Mouse (Mus musculus): Measurements from ENCODE around the gene Nlgn2. TPM values are rescaled to one million over a fixed set of nuclear protein-coding genes. Genes with fewer than 3 reads are reported as not detected.

The Nlgn2 gene
- total and polyA plus RNA-seq, 3 experiments: 0.20 to 1.3 (median 1.1) TPM

DNA sequence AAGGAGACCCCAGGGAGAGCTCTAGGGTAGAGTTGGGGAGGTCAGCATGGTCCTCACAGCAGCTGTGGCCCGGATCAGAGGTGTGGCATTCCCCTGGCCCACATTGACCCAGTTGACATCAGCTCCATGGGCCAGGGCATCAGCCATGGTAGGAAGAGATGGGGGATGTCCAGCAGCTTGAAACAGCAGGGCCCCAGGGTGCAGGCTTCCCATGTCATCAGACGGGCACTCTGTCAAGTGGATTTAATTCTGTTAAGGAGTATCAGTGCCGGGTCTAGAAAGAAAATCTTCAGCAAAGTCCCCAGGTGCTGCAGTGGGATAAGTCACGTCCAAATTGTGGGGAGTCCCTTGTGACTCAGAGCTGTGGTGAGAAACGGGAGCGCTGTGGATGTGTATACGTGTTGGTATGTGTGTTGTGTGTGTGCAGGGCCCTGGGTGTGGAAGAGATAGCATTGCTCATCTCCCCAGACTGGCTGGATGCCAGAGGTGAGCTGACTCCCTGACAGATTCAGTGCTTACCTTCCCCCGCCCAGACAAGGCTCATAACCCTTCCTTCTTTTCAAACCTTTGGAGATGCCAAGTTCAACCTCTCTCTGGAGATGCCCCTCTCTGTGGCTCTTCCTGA is 46.1 kb upstream of the Nlgn2 start:
- in situ Hi-C loops (cut with MboI; ENCODE audit: low pct_ligation_motif_present, low pct_unique_long_range_greater_than_20kb, low sequenced_read_pairs) (loop anchor here (5.0 kb wide), 1 partner anchor 34 kb away; no protein-coding TSS in a partner anchor), dilution Hi-C loops (cut with MboI; ENCODE audit: extremely low pct_ligation_motif_present, extremely low pct_unique_long_range_greater_than_20kb, low sequenced_read_pairs) (no loop called here)
- no peaks in the 10 kb centered on the region for H3K79me2 ChIP-seq (replicated peaks; ENCODE audit: control insufficient read depth, extremely low read depth, insufficient read depth, poor library complexity, severe bottlenecking)
- H3K27me3 ChIP-seq (replicated peaks): no peaks in the 10 kb centered on the region
- H3K4me3 ChIP-seq (replicated peaks in 1 of 3; ENCODE audit: low read depth in 2 of 3, low read length in 2 of 3, poor library complexity in 1 of 3): no peak overlapping the region
- no peak overlapping the region for H3K4me2 ChIP-seq (ENCODE audit: insufficient read depth, low read depth, poor library complexity, severe bottlenecking)
- H3K9ac ChIP-seq (ENCODE audit: insufficient read depth, low read depth): no peak overlapping the region
- H3K36me3 ChIP-seq (replicated peaks in 1 of 2; ENCODE audit: control insufficient read depth in 1 of 2, insufficient read depth in 1 of 2, low read length in 1 of 2): peaks cover 21 to 83% of the 10 kb centered on the region in 2 experiments
- H3K9me3 ChIP-seq (replicated peaks; ENCODE audit: low read length): peaks cover 10% of the 10 kb centered on the region
- no peak for DNase-seq (ENCODE audit: extremely low read depth)
- TF ChIP-seq CHD2 (IDR thresholded peaks at IDR 0.05; ENCODE audit: low read length) (no peak), SIN3A (IDR thresholded peaks at IDR 0.05; ENCODE audit: low read length) (no peak), TCF12 (IDR thresholded peaks at IDR 0.05; ENCODE audit: low read depth, low read length) (no peak), HCFC1 (IDR thresholded peaks at IDR 0.05; ENCODE audit: low read depth, low read length) (no peak), UBTF (IDR thresholded peaks at IDR 0.05; ENCODE audit: low read depth, low read length) (no peak), BHLHE40 (IDR thresholded peaks at IDR 0.05; ENCODE audit: low read depth, low read length) (no peak), JUN (IDR thresholded peaks at IDR 0.05; ENCODE audit: insufficient read depth, low read depth, low read length) (no peak), CHD1 (IDR thresholded peaks at IDR 0.05; ENCODE audit: low read depth, low read length) (no peak), ETS1 (conservative IDR thresholded peaks at IDR 0.05; ENCODE audit: low read depth, low read length) (no peak), RAD21 (IDR thresholded peaks at IDR 0.05; ENCODE audit: low read depth, low read length) (no peak), CTCF (conservative IDR thresholded peaks at IDR 0.05 in 1 of 2, IDR thresholded peaks at IDR 0.05 in 1 of 2; ENCODE audit: low read depth in 2 of 2, low read length in 2 of 2) (no peak)
- peaks cover 16 to 32% of the 10 kb centered on the region in 2 experiments for H3K4me1 ChIP-seq (ENCODE audit: control insufficient read depth in 1 of 2, insufficient read depth in 2 of 2)
- no peak overlapping the region for H3K27ac ChIP-seq (ENCODE audit: insufficient read depth, low read depth)

DNA sequence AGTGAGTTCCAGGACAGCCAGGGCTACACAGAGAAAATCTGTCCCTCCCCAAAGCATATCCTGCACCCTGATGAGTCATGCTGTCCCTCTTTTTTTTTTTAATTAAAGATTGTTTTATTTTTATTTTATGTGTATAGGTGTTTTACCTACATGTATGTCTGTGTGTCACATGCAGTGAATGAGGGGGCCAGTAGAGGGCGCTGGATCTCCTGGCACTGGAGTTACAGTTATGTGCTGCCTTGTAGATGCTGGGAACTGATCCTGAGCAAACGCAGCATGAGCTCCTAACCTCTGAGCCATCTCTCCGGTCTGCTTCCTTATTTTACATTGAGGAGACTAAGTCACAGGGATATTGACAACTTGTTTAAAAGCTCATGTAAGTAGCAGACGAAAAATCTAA is 45.5 kb upstream of the Nlgn2 start:
- in situ Hi-C loops (cut with MboI; ENCODE audit: low pct_ligation_motif_present, low pct_unique_long_range_greater_than_20kb, low sequenced_read_pairs) (loop anchor here (5.0 kb wide), 1 partner anchor 34 kb away; no protein-coding TSS in a partner anchor), dilution Hi-C loops (cut with MboI; ENCODE audit: extremely low pct_ligation_motif_present, extremely low pct_unique_long_range_greater_than_20kb, low sequenced_read_pairs) (no loop called here)
- Histone ChIP-seq H3K79me2 (replicated peaks; ENCODE audit: control insufficient read depth, extremely low read depth, insufficient read depth, poor library complexity, severe bottlenecking) (no peaks in the 10 kb centered on the region), H3K36me3 (replicated peaks in 1 of 2; ENCODE audit: control insufficient read depth in 1 of 2, insufficient read depth in 1 of 2, low read length in 1 of 2) (peaks cover 21 to 80% of the 10 kb centered on the region in 2 experiments), H3K4me2 (ENCODE audit: insufficient read depth, low read depth, poor library complexity, severe bottlenecking) (no peak overlapping the region), H3K4me1 (ENCODE audit: control insufficient read depth in 1 of 2, insufficient read depth in 2 of 2) (peaks cover 21 to 38% of the 10 kb centered on the region in 2 experiments), H3K9ac (ENCODE audit: insufficient read depth, low read depth) (no peak overlapping the region), H3K9me3 (replicated peaks; ENCODE audit: low read length) (peaks cover 10% of the 10 kb centered on the region), H3K4me3 (replicated peaks in 1 of 3; ENCODE audit: low read depth in 2 of 3, low read length in 2 of 3, poor library complexity in 1 of 3) (no peak overlapping the region), H3K27me3 (replicated peaks) (no peaks in the 10 kb centered on the region), H3K27ac (ENCODE audit: insufficient read depth, low read depth) (no peak overlapping the region)
- DNase-seq (ENCODE audit: extremely low read depth): peak; percentile 60
- TF ChIP-seq CHD1 (IDR thresholded peaks at IDR 0.05; ENCODE audit: low read depth, low read length): no peak
- TF ChIP-seq TCF12 (IDR thresholded peaks at IDR 0.05; ENCODE audit: low read depth, low read length): no peak
- TF ChIP-seq GABPA (IDR thresholded peaks at IDR 0.05; ENCODE audit: insufficient replicate concordance, low read depth, low read length): no peak
- TF ChIP-seq HCFC1 (IDR thresholded peaks at IDR 0.05; ENCODE audit: low read depth, low read length): no peak
- TF ChIP-seq RAD21 (IDR thresholded peaks at IDR 0.05; ENCODE audit: low read depth, low read length): peak; percentile 51
- TF ChIP-seq NRF1 (IDR thresholded peaks at IDR 0.05; ENCODE audit: low read depth, low read length): no peak
- TF ChIP-seq SMC3 (IDR thresholded peaks at IDR 0.05; ENCODE audit: low read depth, low read length): peak; percentile 47
- no peak for TF ChIP-seq ZMIZ1 (IDR thresholded peaks at IDR 0.05; ENCODE audit: low read depth, low read length)
- TF ChIP-seq JUN (IDR thresholded peaks at IDR 0.05; ENCODE audit: insufficient read depth, low read depth, low read length): no peak
- no peak for TF ChIP-seq UBTF (IDR thresholded peaks at IDR 0.05; ENCODE audit: low read depth, low read length)
- peak; percentile 58 to 68; a peak in 3 of 4 replicates for TF ChIP-seq CTCF (conservative IDR thresholded peaks at IDR 0.05 in 1 of 2, IDR thresholded peaks at IDR 0.05 in 1 of 2; ENCODE audit: low read depth in 2 of 2, low read length in 2 of 2)
- no peak for TF ChIP-seq BHLHE40 (IDR thresholded peaks at IDR 0.05; ENCODE audit: low read depth, low read length)
- no peak for TF ChIP-seq ZC3H11A (IDR thresholded peaks at IDR 0.05; ENCODE audit: low read depth, low read length)
- TF ChIP-seq MAFK (IDR thresholded peaks at IDR 0.05; ENCODE audit: insufficient replicate concordance, low read length): no peak
- TF ChIP-seq CHD2 (IDR thresholded peaks at IDR 0.05; ENCODE audit: low read length): no peak
